Mouse (Mus musculus): Measurements from ENCODE around the gene Ppl.

DNA sequence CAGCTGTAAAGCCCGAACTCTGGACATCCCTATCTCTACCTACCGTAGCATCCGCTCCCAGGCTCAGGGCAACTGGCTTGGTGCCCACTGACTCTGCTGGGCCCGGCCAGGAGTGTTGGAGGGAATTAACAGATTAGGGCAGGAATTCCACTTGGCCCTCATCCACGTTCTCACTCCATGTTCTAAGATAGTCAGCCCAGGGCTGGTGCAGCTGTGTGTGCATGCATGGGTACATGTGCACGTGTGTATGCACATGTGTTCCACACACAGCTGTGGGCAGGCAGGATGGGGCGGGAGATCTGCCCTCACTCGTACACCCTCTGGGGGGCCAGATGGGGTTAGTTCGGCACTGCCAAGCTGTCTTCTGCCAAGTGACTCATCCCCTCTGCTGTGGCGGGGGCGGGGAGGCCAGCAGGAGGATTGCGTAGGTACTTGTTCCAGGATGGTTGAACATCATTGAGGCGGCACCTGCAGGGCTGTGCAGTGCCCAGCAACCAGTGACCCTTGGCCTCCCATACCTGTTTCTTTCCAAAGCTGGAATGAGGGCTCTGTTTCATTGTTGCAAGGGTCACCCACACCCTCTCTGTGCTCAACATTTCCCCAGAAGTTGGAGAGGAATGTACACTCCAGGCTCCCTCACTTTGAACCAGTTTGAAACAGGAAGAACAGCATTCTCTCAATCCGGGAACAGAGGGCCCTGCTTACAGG lies 2.6 kb upstream of the Ppl start:
- TF ChIP-seq CTCF (IDR thresholded peaks at IDR 0.05; ENCODE audit: control insufficient read depth, insufficient read depth, insufficient read length) (no peak), MYOD1 (IDR thresholded peaks at IDR 0.05; ENCODE audit: control insufficient read depth, insufficient read length, low read depth) (peak; percentile 54), CEBPB (IDR thresholded peaks at IDR 0.05; ENCODE audit: low read depth) (peak; percentile 31), MAX (IDR thresholded peaks at IDR 0.05) (peak; percentile 81)

Data from C2C12 (cell line).